Mouse (Mus musculus) thymus, postnatal 36 days (tissue): ENCODE measurements at regions not wholly inside any gene's neighbourhood (a gene's known extent, or its start where the extent isn't known, plus 50 kb on each side); places are given as distances from the start of the nearest gene placed in this dataset.

Experiments
- DNase-seq, 2 experiments: peaks; one replicate each; pipeline ENCODE4 v3.0.0; 2022; ENCODE audit warnings: mixed read lengths in 2 of 2

DNA sequence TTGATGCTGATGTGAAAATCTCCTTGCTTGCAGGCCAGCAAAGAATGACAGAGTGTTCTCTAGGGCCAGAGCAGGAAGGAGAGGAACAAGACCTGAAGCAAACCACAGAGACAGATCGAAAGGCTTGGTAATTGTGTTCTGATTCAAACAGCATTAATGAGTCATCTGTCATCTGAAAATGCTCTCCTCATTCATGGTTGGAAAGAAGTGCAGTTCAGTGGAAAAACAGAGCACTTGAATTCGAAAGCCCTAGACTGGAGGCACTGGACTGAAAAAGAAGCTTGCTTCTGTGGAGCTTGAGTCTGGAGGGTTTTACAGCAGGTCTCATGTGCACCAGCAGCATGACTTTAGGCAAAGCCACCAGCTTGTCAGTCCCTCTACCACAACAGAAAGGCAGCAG is 374.3 kb upstream of the B430305J03Rik start:
- DNase-seq: no peak

DNA sequence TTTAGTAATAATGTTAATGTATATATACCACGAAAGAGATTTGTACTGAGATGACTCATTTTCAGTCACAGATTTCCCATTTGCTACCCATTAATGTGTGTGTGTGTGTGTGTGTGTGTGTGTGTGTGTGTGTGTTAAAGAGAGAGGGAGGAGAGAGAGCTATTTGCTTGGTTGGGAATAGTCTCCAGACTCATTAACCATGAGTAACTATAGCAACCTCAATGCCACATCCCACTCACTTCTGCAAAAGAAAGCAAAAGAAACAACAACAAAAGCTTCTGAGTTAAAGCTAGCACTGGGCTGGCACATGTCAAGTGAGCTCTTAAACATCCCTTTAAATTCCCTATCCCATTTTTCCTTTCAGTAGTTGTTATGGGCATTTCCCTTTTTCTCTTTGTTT is 372.8 kb upstream of the B430305J03Rik start:
- DNase-seq: no peak

GRCm38 (mm10) chr3:61716785-61717184 is 351.0 kb upstream of the B430305J03Rik start:
- DNase-seq: no peak

GRCm38 (mm10) chr3:61687933-61688705 is 322.4 kb upstream of the B430305J03Rik start:
- DNase-seq: no peak

DNA sequence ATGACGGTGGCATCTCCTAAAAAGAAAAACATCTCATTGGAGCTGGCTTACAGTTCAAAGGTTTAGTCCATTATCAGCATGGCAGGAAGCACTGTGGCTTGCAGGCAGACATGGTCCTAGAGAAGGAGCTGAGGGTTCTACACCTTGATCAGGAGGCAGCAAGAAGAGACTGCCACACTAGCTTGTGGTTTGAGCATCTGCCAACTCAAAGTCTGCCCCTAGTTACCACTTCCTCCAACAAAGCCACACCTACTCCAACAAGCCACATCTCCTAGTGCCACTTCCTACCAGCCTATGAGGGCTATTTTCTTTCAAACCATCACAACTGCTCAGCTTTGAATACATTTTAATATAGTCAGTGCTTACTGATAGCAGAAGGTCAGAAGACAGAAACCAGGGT is 305.1 kb upstream of the B430305J03Rik start:
- no peak for DNase-seq

DNA sequence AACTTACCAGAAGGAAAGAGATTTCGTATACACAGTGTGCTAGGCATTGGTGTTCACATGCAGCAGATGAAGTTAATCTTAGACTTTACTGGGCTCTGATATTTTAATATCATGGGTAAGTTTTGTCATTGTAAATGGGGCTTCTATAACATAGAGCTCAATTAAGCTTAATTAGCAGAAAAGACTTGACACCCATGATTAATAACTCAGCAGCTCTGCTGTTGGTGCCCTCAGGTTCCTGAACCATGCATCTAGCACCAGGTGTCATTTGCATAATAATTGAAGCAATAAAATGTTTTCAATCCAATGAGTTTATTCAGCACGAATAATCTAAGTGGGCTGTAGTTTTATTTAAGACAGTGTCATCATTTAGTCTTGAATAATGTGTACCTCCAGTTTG is 290.4 kb upstream of the B430305J03Rik start:
- no peak for DNase-seq

GRCm38 (mm10) chr3:61628535-61628934 is 262.8 kb upstream of the B430305J03Rik start:
- DNase-seq: no peak

DNA sequence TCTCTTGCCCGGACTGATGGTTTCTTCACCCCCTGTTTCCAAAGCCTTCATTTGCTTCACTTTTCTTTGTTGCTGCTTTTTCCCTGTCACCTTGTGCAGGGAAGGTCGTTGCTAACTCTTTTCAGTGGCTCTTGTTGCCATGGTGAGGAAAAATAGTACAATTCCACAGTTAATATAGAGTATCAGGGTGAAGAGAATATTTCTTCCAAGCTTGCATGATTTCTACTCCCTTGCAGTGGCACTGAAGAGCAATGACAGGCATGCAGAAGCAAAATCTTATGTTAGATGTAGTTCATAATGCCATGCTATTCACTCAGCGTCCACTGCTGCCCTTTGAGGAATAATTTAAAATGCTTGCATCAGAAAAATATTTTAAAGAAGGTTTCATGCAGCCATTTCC is 262.3 kb upstream of the B430305J03Rik start:
- DNase-seq: no peak

DNA sequence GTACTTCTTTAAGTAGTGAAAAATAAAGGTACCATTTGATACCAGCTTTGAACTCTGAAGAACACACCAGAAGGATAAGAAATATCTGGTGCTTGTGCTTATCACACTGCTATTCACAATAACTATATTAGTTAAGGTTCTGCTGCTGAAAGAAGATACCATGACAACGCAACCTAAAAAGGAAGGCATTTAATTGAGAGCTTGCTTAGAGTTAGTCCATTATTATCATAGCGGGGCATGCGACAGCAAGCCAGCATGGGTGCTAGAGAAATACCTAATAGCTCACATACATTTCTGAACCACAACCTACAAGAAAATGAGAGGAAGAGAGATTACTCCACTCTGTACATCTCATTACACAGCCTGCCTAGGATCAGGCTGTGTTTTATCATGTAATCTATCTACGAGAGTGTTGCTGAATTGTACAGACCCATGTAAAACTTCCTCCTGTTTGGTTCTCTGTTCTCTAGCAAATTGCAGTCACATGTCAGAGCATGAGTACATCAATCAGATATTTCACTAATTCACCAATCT is 258.3 kb upstream of the B430305J03Rik start:
- no peak for DNase-seq

DNA sequence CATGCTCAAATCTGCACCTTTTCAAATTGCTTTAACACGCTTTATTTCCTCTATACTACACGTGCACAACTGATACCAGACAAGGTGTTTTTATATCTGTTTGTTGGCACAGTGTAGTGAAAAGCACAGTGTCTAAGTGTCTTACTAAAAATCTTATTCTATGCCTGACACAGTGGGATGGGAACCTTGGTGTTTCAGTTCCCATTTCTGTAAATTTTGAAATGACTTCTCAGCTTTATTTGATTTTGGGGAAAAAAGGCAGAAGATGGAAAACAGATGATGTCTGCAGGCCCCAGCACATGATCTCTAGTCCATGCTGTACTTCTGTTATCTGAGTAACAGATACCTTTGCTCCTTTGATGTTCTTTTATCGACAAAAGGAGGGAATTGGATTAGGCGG is 239.7 kb upstream of the B430305J03Rik start:
- no peak for DNase-seq

- no peak for DNase-seq
Measured at GRCm38 (mm10) chr3:61602891-61603290, 237.1 kb upstream of the B430305J03Rik start.

DNA sequence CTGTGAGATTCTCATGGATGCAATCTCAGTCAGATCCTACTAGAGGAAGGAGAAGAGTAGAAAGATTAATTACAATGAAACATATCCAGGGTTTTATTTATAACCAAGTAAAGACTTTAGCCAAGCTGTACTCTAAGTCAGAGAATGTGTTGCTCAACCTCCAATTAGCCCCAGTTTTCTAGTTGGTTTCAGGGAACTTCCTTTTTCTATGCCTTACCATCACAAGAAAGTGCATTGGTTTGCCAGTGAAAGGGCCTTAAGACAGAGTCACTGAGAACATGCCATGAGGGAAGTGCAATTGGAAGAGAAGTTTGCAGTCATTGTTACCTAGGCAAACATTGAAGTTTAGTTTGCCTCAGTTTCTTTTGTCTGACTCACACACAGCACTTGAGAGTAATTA is 229.8 kb upstream of the B430305J03Rik start:
- no peak for DNase-seq

DNA sequence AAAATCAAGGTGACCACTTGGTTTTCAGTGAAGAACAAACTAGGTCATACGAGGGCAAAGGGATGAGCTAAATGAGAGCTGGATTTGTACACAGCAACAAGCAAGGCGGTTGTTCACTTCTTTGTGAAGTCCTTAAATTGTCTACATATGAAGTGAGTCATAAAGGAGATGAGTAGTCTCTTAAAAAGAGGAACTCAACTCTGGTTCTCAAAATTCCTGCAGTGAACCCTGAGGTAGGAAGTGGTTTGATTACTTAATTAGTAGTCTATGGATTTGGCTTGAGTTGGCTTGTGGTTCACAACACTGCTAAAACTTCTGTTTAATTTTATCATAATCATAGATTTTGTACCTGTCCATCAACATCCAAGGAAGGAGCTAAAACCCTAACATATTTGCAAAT is 226.6 kb upstream of the B430305J03Rik start:
- DNase-seq: no peak

- DNase-seq: no peak
Measured at GRCm38 (mm10) chr3:61583669-61584068, 217.9 kb upstream of the B430305J03Rik start.

DNA sequence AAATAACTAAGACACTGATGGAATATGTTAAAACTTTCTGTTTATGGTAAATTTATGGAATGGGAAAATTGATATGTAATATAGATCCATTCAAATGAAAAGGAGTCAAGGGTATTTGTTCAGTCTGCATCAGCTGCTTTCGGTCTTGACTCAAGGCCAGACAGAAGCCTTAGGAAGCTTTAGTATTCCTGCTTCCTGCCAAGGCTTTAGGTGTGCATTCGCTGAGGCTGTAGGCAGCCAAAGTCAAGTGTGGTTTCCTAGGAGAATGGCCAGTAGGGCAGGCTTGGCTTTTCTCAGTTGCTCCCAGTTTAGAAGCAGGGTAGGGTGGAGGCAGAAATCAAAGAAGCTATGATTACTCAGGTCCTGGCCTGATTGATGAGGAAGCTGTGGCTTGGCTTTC is 217.2 kb upstream of the B430305J03Rik start:
- DNase-seq: no peak

GRCm38 (mm10) chr3:61580252-61580651 is 214.5 kb upstream of the B430305J03Rik start:
- no peak for DNase-seq

DNA sequence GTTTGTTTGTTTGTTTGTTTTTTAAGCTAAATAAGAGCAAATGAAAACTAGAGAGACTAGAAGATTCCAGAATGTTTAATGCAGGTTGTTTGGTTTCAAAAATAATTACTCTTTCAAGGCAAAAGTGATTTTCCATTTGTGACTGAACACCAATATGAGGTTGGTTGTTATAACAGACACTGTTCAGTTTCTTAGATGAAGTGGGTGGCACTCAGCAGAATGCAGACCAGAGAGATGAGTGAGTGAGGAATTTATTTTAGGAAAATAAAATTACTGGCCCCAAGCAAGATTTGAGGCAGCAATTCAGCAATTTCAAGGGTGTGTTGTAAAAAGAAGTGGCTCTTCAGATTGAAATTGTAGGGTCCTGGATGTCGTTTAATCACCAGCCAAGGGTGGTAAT is 171.4 kb upstream of the B430305J03Rik start:
- DNase-seq: no peak

- no peak for DNase-seq
Measured at GRCm38 (mm10) chr3:61535751-61536150, 170.0 kb upstream of the B430305J03Rik start.

DNA sequence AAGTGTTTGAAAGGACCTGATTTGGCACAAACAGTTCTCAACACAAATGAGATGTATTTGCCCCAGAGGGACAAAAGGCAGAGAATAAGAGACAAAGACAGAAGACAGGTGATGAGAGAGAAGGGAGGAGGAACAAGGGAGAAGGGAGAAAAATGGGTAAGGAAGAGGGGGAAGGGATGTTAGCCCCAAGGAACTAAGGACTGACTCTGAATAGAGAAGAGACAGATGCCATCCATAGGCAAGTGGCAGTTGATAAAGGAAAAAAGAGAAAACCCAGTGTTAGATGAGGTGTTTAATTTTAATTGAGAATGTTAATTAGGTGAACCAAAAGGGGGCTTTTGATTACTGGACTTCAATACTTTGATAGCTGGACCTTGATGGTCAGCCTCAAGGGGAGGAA is 137.4 kb upstream of the B430305J03Rik start:
- no peak for DNase-seq

GRCm38 (mm10) chr3:61494835-61495234 is 129.1 kb upstream of the B430305J03Rik start:
- no peak for DNase-seq

GRCm38 (mm10) chr3:61486808-61487389 is 121.1 kb upstream of the B430305J03Rik start:
- DNase-seq: no peak

GRCm38 (mm10) chr3:61478861-61479584 is 113.3 kb upstream of the B430305J03Rik start:
- no peak for DNase-seq

DNA sequence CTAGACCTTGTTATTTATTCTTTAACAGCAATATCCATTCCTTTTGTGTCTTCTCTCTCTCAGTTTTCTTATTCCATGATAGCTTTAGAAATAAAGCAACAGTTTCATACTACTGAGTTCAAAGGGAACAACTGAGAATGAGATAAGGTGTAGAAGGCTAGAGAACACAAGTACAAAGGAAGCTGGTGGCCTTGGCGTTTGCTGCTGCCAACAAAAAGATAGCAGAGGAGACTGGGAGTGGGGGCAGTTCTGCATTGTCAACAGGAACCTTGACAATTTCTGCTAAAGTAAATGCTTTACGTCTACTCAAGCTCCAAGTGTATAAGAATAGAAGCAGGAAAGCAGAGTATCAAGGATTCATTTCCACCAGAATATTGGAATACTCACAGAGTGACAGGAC is 109.3 kb upstream of the B430305J03Rik start:
- DNase-seq: no peak

- peak; percentile 23 to 26 for DNase-seq
Measured at GRCm38 (mm10) chr3:61467158-61467557, 101.4 kb upstream of the B430305J03Rik start.
